Comparison of ENCODE assay signal across 21 mouse cellular contexts in genomic region chr5:144269926-144270325, GRCm38 (mm10).
"Had no signal": no experiment of that assay in that cellular context is flagged by ENCODE, and none has a peak within 500 bp of the region (broad histone marks: within the 10 kb centered on the region; RNA-seq: fewer than 3 reads in every experiment).

No protein-coding gene starts in this region.

- DNase-seq: liver, postnatal 0 days; lung, adult 2 months; lung, postnatal 14 days; lung, postnatal 36 days; midbrain, embryonic 14.5 days; retina, postnatal 1 day; right cerebral cortex, adult 18-20 months; right cerebral cortex, postnatal 25 days; right cerebral cortex, postnatal 4 days; spleen, adult 18-20 months; thymus, adult 18-20 months; thymus, postnatal 14 days; thymus, postnatal 36 days had no signal

- H3K4me3 ChIP-seq: liver, embryonic 15.5 days; lung, embryonic 15.5 days; megakaryocyte, embryonic 14.5 days; midbrain, embryonic 12.5 days; neural tube, embryonic 13.5 days; neural tube, embryonic 15.5 days had no signal

- H3K27ac ChIP-seq: liver, embryonic 15.5 days; lung, embryonic 15.5 days; macrophage; midbrain, embryonic 12.5 days; neural tube, embryonic 13.5 days; neural tube, embryonic 15.5 days had no signal

- H3K27me3 ChIP-seq: liver, embryonic 15.5 days; lung, embryonic 15.5 days; midbrain, embryonic 12.5 days; neural tube, embryonic 13.5 days; neural tube, embryonic 15.5 days had no signal

- H3K9me3 ChIP-seq: liver, embryonic 15.5 days; lung, embryonic 15.5 days; megakaryocyte, embryonic 14.5 days; midbrain, embryonic 12.5 days; neural tube, embryonic 13.5 days; neural tube, embryonic 15.5 days had no signal

- ATAC-seq: liver, postnatal 0 days; lung, postnatal 0 days had no signal

- H3K4me2 ChIP-seq: liver, embryonic 15.5 days; lung, embryonic 15.5 days; midbrain, embryonic 12.5 days; neural tube, embryonic 13.5 days; neural tube, embryonic 15.5 days had no signal

- H3K4me1 ChIP-seq: midbrain, embryonic 12.5 days had no signal

- H3K9ac ChIP-seq: liver, embryonic 15.5 days; liver, postnatal 0 days; lung, embryonic 15.5 days; midbrain, embryonic 12.5 days; neural tube, embryonic 13.5 days; neural tube, embryonic 15.5 days had no signal
